Mouse (Mus musculus): Measurements from ENCODE around the gene Akap2. TPM values are rescaled to one million over a fixed set of nuclear protein-coding genes. Genes with fewer than 3 reads are reported as not detected.
A peak's percentile ranks its signal among the peaks of the same experiment; 100 is the strongest.

The Akap2 gene
- 10.5 and 11.4 TPM in 2 replicates for polyA plus RNA-seq (2015; fragmentation: Nextera tagmentation; extraction: Ambion mirVana)

GRCm38 (mm10) chr4:57717354-57717753 is at the start of gene Akap2:
Gene Akap2, plus strand, starts transcription at chr4:57717657.
- no peak within 1 kb of the TSS for H3K4me3 ChIP-seq (ENCODE audit: low read depth, low read length)
- H3K9me3 ChIP-seq (ENCODE audit: control insufficient read depth, low read length) = no peaks in the 10 kb centered on the region
- H3K36me3 ChIP-seq (ENCODE audit: control insufficient read depth, insufficient read depth, low read length) = no peaks in the 10 kb centered on the region
- no peak within 1 kb of the TSS for H3K4me2 ChIP-seq (replicated peaks; ENCODE audit: low read depth)
- H3K4me1 ChIP-seq (replicated peaks; ENCODE audit: control insufficient read depth, insufficient read depth) = no peaks in the 10 kb centered on the region
- no peak for DNase-seq (ENCODE audit: low spot score)
- no peak for TF ChIP-seq CTCF (IDR thresholded peaks at IDR 0.05; ENCODE audit: low read depth)
- TF ChIP-seq EP300 (optimal IDR thresholded peaks at IDR 0.05) = no peak
- H3K27ac ChIP-seq (replicated peaks) = no peak within 1 kb of the TSS
- no peak within 1 kb of the TSS for H3K9ac ChIP-seq (ENCODE audit: low read length)
- ATAC-seq (ENCODE audit: low FRiP score, low TSS enrichment) = no peak
- 87% methylated on average over 9 of the region's 9 CpGs for WGBS
- no peaks in the 10 kb centered on the region for H3K27me3 ChIP-seq (ENCODE audit: control insufficient read depth, insufficient read depth, low read length)

GRCm38 (mm10) chr4:57670813-57671469 is 46.5 kb upstream of the Akap2 start:
- Histone ChIP-seq H3K36me3 (ENCODE audit: control insufficient read depth, insufficient read depth, low read length) (no peaks in the 10 kb centered on the region), H3K4me1 (replicated peaks; ENCODE audit: control insufficient read depth, insufficient read depth) (no peaks in the 10 kb centered on the region), H3K9ac (ENCODE audit: low read length) (no peak overlapping the region), H3K9me3 (ENCODE audit: control insufficient read depth, low read length) (no peaks in the 10 kb centered on the region), H3K27me3 (ENCODE audit: control insufficient read depth, insufficient read depth, low read length) (no peaks in the 10 kb centered on the region), H3K4me2 (replicated peaks; ENCODE audit: low read depth) (no peak overlapping the region), H3K4me3 (ENCODE audit: low read depth, low read length) (no peak overlapping the region), H3K27ac (replicated peaks) (no peak overlapping the region; the same call in 1 of the 2 replicates)
- DNase-seq (ENCODE audit: low spot score) (peak; percentile 26), ATAC-seq (ENCODE audit: low FRiP score, low TSS enrichment) (peak; percentile 11; the same call in 1 of the 2 replicates)
- WGBS = 37% methylated on average over 7 of the region's 7 CpGs
- TF ChIP-seq EP300 (optimal IDR thresholded peaks at IDR 0.05) (no peak), CTCF (IDR thresholded peaks at IDR 0.05; ENCODE audit: low read depth) (peak; percentile 72)

- Histone ChIP-seq H3K36me3 (ENCODE audit: control insufficient read depth, insufficient read depth, low read length) (no peaks in the 10 kb centered on the region), H3K4me2 (replicated peaks; ENCODE audit: low read depth) (no peak overlapping the region), H3K9ac (ENCODE audit: low read length) (no peak overlapping the region), H3K27me3 (ENCODE audit: control insufficient read depth, insufficient read depth, low read length) (no peaks in the 10 kb centered on the region), H3K4me3 (ENCODE audit: low read depth, low read length) (no peak overlapping the region), H3K9me3 (ENCODE audit: control insufficient read depth, low read length) (no peaks in the 10 kb centered on the region), H3K27ac (replicated peaks) (no peak overlapping the region), H3K4me1 (replicated peaks; ENCODE audit: control insufficient read depth, insufficient read depth) (no peaks in the 10 kb centered on the region)
- DNase-seq (ENCODE audit: low spot score) (no peak), ATAC-seq (ENCODE audit: low FRiP score, low TSS enrichment) (no peak)
- WGBS = 73% methylated on average over 4 of the region's 4 CpGs
- TF ChIP-seq CTCF (IDR thresholded peaks at IDR 0.05; ENCODE audit: low read depth) (no peak), EP300 (optimal IDR thresholded peaks at IDR 0.05) (no peak)
These were observed 44.9 kb upstream of the Akap2 start for GRCm38 (mm10) chr4:57672541-57672940.

- Histone ChIP-seq H3K36me3 (ENCODE audit: control insufficient read depth, insufficient read depth, low read length) (no peaks in the 10 kb centered on the region), H3K4me1 (replicated peaks; ENCODE audit: control insufficient read depth, insufficient read depth) (no peaks in the 10 kb centered on the region), H3K27me3 (ENCODE audit: control insufficient read depth, insufficient read depth, low read length) (no peaks in the 10 kb centered on the region), H3K9me3 (ENCODE audit: control insufficient read depth, low read length) (no peaks in the 10 kb centered on the region), H3K9ac (ENCODE audit: low read length) (no peak overlapping the region), H3K4me3 (ENCODE audit: low read depth, low read length) (no peak overlapping the region), H3K27ac (replicated peaks) (no peak overlapping the region; the same call in 1 of the 2 replicates), H3K4me2 (replicated peaks; ENCODE audit: low read depth) (peak overlapping the region; percentile 36)
- ATAC-seq (ENCODE audit: low FRiP score, low TSS enrichment) (peak; percentile 76; the same call in 1 of the 2 replicates), DNase-seq (ENCODE audit: low spot score) (peak; percentile 85)
- peak; percentile 93 for TF ChIP-seq CTCF (IDR thresholded peaks at IDR 0.05; ENCODE audit: low read depth)
- TF ChIP-seq EP300 (optimal IDR thresholded peaks at IDR 0.05) = no peak
- WGBS = 14% methylated on average over 12 of the region's 12 CpGs
These were observed 44.2 kb upstream of the Akap2 start for GRCm38 (mm10) chr4:57672996-57673906.

- Histone ChIP-seq H3K4me1 (replicated peaks; ENCODE audit: control insufficient read depth, insufficient read depth) (no peaks in the 10 kb centered on the region), H3K27ac (replicated peaks) (no peak overlapping the region; the same call in 1 of the 2 replicates), H3K27me3 (ENCODE audit: control insufficient read depth, insufficient read depth, low read length) (no peaks in the 10 kb centered on the region), H3K4me2 (replicated peaks; ENCODE audit: low read depth) (no peak overlapping the region), H3K36me3 (ENCODE audit: control insufficient read depth, insufficient read depth, low read length) (no peaks in the 10 kb centered on the region), H3K4me3 (ENCODE audit: low read depth, low read length) (no peak overlapping the region), H3K9me3 (ENCODE audit: control insufficient read depth, low read length) (no peaks in the 10 kb centered on the region), H3K9ac (ENCODE audit: low read length) (no peak overlapping the region)
- no peak for DNase-seq (ENCODE audit: low spot score)
- ATAC-seq (ENCODE audit: low FRiP score, low TSS enrichment) = no peak
- no peak for TF ChIP-seq EP300 (optimal IDR thresholded peaks at IDR 0.05)
- no peak for TF ChIP-seq CTCF (IDR thresholded peaks at IDR 0.05; ENCODE audit: low read depth)
- WGBS = 63% methylated on average over 7 of the region's 7 CpGs
These were observed 43.1 kb upstream of the Akap2 start for GRCm38 (mm10) chr4:57674351-57674750.

Data from stomach, postnatal 0 days (tissue).